Mouse (Mus musculus) left cerebral cortex, adult 9 months (tissue): ENCODE measurements at regions not wholly inside any gene's neighbourhood (a gene's known extent, or its start where the extent isn't known, plus 50 kb on each side); places are given as distances from the start of the nearest gene placed in this dataset.
"Not testable (repeated sequence)": the region's sequence is repeated elsewhere in the genome, so short reads cannot be mapped to it uniquely, and the experiment has no call there.

ENCODE experiments used
- DNase-seq, 2 experiments: peaks; one replicate each; pipeline ENCODE4 v3.0.0; 2022; ENCODE audit warnings: low spot score in 2 of 2

DNA sequence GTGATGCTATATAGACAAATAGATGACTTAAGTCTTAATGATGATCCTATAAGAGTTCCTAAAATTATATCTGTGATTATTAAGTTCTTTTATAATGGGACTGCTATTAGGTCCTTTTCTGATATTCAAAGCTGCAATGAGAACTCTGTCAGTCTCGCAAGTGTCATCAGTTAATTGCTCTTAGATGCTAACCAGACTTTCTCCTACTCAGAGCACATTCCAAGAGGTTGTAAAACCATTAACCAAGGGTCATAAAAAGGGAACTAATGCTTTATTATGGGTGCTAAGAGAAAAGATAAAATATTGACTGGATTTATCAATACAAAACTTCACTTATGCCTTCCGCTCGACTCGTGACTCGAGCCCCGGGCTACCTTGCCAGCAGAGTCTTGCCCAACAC, 66.3 kb upstream of the Cwc22 start:
- not testable (repeated sequence) for DNase-seq

DNA sequence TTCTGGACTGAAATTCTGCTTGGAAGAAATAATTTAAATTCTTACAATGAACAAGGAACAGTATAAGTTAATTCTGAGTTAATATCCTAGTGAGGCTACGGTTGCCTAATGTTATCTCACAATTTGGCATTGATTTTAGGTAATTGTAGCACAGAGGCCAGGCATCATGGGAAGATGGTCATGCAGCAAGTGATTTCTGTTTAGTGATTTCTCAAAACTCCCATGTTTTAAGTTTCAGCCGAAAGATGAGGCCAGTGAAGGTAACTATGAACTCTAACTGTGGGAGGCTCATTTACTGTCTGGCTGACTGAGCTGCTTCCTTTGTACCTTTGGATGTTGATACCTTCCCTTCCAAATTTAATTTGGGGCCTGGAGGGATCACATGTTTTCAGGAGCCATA, 65.6 kb upstream of the Cwc22 start:
- no peak for DNase-seq

DNA sequence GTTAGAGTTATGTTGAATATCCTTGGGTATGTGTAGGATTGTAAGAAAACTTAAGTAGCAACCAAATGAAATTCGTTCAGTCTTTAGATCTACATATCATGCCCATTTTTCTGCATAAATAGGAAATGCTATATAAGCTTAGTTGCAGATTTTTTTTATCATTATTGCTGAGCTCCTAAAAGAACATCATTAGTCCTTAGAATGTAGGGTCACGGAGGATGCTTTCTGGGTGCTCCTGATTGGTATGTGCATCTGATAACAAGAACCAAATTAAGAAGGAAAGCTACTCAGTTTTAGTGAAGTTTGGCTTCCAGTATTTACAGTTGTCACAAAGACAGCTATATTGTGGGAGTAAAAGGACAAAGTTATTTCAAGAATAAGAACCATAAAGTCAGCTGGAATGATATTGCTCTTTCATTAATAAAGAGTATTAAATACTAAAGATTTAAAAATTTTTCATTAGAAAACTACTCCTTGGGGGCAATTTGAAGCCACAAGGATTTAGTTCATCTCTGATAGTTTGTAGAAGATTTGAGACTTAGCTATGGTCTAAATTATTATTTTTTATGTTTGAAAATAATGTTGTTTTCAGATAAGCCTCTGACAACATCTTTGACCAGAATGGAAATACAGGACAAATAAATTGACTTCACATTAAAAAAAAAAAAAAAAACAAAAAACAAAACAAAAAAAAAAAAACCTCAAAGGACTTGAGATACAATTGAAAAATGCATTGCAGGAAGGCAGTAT, 65.1 kb upstream of the Cwc22 start:
- no peak for DNase-seq

DNA sequence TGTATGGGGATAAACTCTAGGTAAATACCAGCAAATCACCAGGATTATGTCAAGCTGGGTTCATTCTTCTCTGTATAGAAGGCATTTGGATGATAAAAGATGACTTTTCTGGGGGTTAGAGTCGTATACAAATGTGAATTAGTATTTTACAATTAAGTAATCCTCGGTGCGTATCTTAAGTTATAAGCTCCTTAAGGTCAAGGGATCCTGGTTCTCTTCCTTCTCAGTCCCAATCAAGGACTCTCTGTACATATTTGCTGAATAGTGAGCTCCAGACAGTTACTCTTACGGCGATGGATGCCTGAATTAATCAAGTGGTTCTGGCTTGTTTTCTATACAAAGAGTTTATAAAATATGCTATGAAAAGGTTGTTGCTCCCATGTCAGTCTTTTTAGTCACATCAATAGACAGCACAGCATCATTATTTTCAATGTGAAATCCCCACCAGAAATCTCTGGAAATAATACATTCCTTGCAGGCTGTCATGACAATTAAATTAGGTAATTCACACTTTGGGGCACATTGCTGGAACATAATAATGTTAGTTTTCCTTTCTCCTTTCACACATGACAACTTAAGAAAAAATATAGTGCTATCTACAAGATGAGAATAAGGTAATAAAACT, 64.0 kb upstream of the Cwc22 start:
- DNase-seq: no peak

DNA sequence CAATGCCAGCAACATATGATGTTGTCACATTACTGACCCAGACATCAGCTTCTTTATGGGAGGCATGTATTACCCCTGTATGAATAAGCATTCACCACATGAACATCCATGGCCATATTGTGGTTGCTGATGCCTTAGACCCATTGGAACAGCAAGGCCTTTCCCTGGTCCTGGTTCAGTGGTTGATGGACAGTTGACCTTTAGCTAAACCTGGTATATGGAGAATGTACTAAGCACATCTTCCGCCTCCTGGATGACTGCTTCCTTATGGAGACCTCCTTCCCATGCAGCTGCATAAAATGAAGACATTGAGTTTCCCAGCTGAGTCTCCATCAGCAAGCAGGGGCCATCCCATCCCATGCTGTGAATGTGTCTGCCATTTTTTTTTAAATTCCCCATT, 61.9 kb upstream of the Cwc22 start:
- no peak for DNase-seq

DNA sequence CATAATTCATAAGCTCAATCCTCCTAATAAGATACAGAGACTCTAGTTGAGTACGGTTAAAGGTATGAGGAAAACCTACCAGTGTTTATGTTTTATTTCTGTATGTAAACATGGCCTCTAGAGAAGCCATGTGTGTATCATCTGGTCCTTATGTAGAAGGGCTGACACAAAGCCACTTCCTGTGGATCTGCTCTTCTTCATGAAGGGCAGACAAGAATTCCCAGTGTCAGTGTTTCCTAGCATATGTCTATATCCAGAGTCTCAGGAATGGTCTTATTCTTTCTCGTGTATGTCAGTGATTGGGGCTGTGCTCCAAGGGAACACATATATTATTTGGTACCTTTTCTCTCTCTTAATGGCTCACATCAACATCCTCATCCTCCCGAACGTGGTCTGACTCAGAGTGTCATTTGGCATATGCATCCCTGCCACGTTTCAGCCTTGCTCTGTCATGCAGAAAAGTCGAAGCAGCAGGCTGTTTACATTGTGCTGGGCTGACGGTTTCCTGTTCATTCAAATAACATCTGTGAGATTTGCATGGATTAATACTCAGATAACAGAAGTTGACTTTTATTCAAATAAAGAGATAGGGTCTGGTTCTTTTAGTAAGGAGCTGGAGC, 59.3 kb upstream of the Cwc22 start:
- no peak for DNase-seq

DNA sequence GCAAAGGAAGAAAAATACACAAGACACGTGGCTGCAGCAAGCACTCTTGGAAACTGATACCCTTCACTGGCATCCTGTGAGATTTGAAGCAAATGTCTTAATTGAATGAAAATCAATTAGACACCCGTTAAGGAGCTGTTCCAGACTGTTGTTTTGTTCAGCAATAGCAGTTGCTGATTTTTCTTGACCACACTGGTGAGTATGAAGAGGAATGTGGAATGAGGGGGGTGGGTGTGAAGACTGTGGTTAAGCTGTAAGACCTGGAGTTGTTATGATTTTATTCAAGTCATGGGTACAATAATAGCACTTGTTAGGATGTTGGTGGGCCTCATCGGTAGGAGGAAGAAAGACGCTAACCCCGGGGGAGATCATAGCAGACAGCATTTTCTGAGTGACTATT, 58.3 kb upstream of the Cwc22 start:
- DNase-seq: no peak
